Mouse (Mus musculus): ENCODE data around the gene Nhlrc3.

Gene Nhlrc3

DNA sequence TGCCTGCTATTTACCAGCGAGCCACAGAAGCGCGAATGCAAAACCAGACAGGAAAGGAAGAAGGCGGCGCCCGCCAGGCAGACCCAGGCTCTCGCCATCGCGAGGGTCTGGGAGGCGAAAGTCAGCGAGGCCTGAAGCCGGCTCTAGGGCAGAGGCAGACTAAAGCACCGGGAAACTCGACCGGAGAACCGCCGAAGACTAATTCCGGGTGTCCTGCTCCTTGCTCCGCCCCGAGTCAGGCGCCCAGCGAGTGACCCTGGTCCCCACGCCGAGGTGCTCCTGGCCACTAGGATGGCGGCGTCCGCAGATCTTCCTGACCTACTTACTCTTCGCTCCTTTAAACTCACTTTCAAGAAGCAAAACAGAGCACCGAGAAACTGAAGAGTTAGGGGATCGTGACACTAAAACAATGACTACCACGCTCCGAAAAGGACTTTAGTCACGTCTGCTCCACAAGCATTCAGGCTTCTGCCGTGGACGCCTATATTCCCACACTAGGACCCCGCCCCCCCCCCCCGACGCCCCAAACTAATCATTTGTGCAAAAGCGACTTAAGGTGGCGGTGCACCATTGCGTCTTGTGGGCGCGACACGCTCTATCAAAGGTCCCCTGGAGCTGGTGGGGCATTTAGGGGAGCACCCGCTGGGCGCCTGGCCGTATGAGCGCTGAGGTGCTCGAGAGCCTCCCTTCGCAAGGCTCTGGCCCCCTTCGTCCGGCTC is at the start of gene Nhlrc3, which contains the start of gene Proser1:
Gene Nhlrc3 (minus strand): TSS at position 287 of the 719 bp plus-strand sequence.
Gene Proser1 (plus strand): TSS at position 621 of the 719 bp plus-strand sequence.
- peak; percentile 97 to 98 for DNase-seq (ENCODE audit: low spot score in 2 of 2)

DNA sequence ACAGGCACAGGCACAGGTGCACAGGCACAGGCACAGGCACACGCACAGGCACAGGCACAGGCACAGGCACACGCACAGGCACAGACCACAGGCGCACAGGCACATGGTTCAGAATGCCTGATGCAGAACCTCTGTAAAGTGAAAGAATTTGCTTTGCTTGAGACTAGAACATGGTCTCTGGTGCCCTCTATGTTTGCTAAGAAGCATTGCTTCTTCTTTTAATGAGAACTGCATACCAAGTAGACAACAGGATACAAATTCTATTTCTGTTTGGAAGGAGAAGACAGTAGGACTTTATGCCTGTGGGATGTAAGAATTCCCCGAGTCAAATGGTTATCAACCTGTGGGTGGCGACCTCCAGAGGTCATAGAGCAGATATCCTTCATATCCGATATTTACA is 39.3 kb upstream of the Nhlrc3 start:
- DNase-seq (ENCODE audit: low spot score in 2 of 2), result no peak

DNA sequence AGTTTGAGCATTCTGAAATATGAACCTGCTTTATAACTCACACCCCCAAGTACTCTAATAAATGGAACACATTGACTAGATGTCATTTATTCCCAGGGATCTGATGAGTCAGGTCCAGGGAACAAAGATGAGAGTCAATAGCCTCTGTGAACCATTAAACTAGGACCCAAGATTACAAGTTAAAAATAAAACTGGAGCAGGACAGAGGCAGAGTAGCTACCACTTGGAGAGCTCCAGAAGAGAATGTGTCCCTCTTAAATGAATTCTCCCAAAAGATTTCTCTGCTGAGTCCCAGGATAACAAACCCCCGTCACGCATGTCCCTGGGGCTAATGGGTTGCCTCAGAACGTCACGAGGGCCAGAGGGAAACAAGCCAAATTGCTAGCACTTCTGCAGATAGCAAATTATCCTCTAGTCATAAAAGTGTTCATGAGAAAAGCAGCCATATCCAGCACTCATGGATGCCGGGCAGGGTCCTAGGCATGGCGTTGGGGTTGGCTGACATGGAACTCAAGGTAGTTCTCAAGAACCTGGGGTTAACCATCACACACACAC is 35.3 kb upstream of the Nhlrc3 start:
- no peak for DNase-seq (ENCODE audit: low spot score in 2 of 2)

DNA sequence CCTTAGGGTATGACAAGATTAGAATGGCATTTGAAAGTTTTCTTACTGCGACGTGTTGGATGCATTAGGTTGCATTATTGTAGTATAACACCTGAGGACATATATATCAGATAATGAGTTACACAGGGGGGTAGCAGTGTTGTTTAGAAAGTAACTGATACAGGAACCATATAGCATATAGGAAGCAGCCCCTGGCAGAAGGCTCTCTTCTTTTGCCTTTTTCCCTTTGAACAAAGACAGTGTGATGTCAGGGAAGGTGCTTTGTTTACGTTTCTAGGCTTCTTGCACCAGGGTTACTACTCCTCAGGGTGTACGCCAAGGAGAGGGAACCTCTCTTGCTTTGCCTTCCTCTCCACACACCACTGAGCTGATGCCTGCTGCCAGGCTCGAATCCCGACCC is 25.2 kb upstream of the Nhlrc3 start, which contains the start of gene Stoml3:
Gene Stoml3 (plus strand): TSS at position 301 of the 400 bp plus-strand sequence.
- no peak for DNase-seq (ENCODE audit: low spot score in 2 of 2)

DNA sequence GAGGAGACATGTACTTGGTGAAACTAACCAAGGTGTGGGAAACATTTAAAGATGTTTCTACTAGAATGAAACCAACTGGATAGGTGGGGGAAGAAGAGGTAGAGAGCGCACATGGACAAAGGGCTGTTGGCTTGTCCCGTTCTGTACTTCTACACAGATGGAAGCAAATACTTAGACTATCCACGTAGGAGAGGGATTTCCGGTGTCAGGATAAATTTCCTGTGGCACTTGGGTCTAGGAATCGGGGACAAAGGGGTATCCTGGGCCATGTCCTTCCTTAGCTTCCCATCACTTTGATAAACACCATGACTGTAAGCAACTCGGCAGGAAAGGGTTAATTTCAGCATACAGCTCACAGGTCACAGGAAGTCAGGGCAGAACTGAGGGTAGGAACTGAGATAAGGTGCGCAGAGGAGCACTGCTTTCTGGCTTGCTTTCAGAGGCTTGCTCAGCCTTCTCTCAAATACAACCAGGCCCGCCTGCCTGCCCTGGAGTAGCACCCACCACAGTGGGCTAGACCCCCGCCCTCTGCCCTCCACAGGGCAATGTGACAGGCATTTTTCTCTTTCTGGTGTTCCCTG is 24.0 kb upstream of the Nhlrc3 start:
- no peak for DNase-seq (ENCODE audit: low spot score in 2 of 2)

DNA sequence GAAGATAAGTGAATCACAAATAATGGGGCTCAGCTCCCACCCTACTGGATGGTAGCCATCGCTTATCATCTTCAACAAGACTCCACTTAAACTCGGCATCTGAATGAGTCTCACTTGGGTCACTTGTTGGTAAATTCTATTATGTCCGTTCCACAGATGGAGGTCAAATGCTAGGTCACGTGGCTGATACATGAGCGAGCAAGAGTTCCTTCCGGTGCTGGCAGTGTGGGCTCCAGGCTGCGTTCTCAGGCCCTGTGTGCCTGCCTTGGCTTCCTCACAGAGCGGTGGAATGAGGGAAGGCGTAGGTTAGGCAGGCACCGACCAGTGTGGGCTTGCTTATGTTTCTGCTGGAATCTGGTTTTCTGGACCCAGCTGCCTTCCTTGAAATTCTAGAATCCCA is 23.4 kb upstream of the Nhlrc3 start:
- no peak for DNase-seq (ENCODE audit: low spot score in 2 of 2)

DNA sequence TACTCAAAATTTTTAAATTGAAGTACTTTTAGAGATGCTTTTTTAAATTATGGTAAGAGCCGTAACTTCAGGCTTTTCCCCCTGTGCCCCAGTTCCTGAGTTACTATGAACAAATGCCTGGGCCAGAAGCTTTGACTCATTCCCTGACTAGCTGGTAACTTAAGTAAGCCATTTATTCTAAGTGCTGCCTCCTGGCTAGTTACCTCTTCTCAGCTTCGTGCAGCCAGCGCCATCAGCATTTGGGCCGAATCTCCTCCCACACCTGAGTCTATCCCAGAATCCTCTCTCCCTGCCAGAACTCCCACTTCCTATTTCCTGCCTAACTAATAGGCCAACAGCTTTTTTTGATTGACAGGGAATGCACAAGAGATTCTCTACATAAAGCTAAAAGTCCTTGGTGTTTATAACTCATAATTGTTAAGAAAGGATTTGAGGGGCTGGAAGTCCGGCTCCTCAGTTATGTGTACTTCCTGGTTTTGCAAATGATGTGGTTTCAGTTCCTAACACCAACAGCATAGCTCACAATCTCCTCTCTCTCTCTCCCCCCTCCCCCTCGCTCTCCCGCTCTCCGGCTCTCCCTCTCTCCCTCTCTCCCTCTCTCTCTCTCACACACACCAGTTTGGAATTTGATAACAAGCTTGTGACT is 20.4 kb upstream of the Nhlrc3 start:
- DNase-seq (ENCODE audit: low spot score in 2 of 2), result no peak

DNA sequence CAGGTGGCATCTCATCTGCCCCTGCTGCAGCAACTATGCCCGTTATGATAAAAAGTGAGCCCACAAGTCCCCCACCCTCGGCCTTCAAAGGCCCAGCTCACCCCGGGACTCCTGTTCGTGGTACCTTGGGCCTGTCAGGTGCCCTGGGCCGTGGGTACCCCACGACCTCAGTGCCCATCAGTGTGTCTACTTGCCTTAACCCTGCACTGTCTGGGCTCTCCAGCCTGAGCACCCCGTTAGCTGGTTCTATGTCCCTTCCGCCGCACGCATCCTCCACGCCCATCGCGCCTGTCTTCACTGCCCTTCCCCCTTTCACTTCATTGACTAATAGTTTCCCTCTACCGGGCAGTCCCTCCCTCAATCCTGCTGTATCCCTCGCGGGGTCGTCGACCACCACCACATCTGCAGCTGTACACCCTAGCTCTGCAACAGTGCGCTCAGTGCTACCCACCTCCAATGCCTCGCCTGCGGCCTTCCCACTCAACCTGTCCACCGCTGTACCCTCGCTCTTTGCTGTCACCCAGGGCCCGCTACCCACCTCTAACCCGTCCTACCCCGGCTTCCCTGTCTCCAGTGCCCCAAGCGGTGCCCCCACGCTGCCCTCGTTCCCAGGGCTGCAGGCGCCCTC is 15.4 kb upstream of the Nhlrc3 start:
- no peak for DNase-seq (ENCODE audit: low spot score in 2 of 2)

DNA sequence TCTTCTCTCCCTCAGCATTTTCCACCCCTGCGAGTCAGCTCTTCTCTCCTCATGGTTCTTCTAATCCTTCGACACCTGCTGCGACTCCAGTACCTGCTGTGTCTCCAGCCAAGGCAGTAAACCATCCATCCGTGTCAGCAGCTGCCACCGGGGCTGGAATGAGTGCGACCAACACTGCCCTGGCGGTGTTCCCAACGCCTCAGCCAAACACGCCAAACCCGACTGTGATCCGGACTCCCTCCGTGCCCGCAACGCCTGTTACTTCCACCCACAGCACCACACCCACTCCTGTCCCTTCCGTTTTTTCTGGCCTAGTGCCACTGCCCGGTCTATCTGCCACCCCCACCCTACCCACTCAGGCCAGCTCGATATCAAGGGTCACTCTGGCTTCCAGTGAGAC is 14.3 kb upstream of the Nhlrc3 start:
- peak in 1 of 2 experiments; percentile 32 for DNase-seq (ENCODE audit: low spot score in 2 of 2)

DNA sequence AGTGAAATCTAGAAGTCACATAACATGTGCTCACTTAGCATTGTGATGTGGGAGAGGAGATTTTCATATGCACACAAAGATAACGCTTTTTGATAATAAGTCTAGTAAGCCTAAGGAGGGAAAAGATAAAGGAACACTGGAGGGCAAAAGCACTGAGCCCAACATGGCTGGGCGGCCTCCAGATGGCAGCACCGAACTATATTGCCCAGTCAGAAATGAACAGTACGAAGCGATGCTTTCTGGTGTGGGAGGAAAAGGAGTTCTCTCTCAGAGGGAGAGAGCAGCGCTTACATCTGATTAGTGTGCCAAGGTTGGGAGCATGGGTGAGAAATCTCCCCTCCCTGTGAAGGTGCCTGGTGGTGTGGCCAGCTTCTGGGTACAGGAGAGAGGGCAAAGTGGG is 12.8 kb upstream of the Nhlrc3 start:
- peak; percentile 68 to 74 for DNase-seq (ENCODE audit: low spot score in 2 of 2)

DNA sequence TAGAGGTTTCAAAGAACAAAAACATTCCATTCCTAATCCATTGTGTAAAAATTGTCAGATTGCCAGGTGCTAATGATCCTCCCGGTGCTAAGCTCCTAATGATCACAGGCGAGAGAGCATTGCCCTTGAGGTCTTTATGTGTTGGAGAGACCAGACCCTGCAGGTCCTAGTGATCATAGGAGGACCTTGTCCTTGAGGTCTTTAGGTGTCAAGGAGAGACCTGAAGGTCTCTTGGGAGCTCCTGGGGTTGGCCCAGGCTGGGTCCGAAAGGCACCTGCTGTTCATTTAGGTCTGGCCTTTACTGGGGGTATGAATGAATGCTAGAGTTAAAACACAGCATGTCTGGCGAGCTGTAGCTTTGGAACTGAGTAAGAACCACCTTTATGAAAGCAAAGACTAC is 11.0 kb upstream of the Nhlrc3 start:
- DNase-seq (ENCODE audit: low spot score in 2 of 2), result no peak

DNA sequence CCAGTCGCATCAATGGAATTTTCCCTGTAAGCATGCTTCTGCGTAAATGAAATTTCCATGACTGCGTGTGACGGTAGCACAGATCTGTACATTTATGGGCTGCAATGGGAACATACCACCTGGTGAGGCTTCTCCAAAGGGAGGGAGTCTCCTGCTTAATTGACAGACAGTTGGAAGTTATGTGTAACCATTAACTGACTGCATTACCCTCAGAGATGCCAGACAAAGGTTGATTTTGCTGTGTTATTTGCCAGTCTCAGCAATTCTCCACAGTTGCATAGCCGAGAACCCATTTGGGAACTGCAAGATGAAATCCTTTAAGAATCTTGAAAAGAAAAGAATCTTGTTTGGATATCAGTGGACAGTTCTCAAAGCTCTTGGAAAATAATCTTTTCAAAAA is 8.9 kb upstream of the Nhlrc3 start:
- no peak for DNase-seq (ENCODE audit: low spot score in 2 of 2)

DNA sequence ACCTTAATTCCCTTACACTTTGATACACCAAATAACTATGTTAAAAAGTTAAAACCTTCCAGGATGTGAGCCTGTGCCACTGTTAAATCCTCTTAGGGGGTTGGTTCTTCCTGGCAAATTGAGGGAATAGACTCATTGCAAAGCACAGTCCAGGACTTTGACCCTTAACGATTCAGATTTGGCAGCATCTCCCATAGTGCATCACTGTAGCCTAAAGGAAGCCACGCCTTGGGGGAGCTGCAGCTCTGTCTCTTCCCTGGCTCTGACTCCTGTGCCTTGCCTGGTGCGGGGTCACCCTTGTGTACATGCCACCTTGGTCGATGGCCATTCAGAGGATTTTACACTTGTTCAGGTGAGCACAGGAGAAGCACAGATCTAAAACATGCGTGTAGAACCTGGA is 6.5 kb upstream of the Nhlrc3 start:
- no peak for DNase-seq (ENCODE audit: low spot score in 2 of 2)

DNA sequence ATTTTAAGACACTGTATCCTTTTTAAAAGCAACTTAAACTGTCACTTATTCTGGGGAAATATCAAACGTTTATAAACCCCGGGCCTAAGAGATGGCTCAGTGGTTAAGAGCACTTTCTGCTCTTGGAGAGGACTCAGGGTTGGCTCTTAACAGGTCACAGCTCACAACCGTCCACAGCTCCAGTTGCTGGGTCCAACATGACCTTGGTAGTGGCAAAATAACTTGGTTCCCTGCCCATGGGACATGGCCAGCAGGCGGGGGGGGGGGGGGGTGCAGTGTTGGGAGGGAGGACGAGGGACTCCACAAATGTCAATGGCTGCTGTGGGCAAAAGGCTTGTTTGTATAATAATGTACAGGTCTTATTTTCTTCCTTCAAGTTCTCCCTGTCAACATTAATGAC is 4.2 kb upstream of the Nhlrc3 start:
- DNase-seq (ENCODE audit: low spot score in 2 of 2), result no peak

DNA sequence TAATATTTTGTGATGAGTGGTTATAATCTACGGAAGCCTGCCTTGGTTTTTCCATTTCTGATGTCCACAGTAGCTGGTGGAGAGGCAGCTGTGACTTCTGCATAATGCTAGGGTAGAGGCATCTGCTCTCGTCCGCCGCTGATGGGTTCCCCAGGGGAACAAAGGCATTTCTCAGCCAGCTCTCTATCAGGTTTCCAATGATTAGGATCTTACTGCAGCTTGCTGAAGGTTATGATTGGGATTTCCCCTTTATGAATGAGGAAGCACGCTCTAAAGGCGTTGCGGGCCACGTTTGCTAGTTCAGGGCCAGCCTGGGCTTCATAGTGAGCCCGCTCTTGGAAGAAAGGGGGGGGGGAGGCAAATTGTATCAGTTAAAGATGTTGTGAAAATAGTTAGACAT is 3.3 kb upstream of the Nhlrc3 start:
- no peak for DNase-seq (ENCODE audit: low spot score in 2 of 2)

DNA sequence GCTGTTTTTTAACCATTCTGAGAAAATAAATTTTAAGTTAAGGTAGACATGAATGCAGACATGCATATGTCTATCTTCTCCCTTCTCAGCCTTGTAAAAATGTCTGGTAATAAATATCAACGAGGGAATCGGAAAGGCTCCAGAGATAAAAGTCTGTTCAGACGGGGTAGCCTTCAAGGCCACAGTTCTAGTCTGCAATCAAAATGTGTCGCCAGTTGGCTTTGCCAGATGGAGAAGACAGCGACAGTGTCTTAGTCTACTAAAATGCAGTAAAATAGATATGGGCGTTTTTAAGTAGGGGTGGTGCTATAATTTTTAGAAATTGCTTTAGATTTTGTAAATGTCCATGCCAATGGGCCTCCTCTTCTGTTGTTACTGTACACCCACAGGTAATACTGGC is 2.2 kb upstream of the Nhlrc3 start:
- peak in 1 of 2 experiments; percentile 37 for DNase-seq (ENCODE audit: low spot score in 2 of 2)

DNA sequence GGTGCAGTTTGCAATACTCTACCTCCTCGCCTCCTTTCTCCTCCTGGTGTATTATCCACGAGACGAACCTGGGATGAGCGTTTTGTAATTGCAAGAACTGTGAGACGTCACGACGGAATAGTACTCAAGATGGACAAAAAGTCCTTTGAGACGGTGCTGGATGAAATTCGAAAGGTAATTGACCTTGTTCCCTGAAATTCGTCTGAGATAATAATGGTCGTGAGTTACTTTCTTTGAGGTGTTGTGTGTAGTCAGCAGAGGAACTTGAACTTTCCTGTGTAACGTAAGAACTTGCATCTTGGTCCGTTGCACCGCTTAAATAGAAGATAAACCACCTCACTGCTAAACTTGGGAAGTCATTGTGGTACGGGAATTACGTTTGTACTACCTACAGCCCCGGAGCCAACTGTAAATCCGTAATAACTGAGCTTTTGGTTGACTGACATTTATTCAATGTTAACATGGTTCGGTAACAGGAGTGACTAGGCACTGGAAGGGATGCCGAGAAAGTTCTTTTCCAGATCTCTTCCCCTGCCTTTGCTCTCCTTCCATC is 1.1 kb upstream of the Nhlrc3 start:
- no peak for DNase-seq (ENCODE audit: low spot score in 2 of 2)

DNA sequence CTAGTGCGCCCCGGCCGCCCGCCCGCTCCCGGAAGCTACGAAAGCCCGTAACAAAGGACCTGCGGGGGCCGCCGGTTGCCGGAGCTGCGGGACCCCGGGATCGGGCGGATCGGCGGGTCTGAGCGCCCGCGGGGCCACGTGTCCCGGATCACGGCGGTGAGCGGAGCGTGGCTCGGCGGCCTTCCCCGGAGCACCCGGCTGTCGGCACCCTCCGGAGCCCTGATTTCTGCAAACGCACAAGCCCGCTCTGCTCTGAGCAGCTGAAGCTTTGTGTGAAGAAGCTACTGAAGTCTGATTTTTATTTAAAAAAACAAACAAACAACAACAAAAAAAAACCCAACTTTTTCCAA is 608 bp upstream of the Nhlrc3 start:
- no peak for DNase-seq (ENCODE audit: low spot score in 2 of 2)

DNA sequence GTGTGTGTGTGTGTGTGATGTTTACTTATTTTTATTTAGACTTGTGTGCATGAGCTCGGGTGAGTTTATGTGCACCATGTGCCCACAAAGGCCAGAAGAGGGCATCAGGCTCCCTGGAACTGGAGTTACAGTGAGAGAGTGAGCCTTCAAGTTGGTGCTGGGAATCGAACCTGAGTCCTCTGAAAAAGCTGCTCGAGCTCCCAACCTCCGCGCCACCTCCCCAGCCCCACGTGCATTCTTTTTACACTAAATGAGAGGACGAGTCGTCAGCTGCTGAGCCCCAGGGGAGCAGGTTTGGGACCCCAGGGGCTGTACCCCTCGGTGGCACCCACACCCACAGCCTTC is 459 bp downstream of the Nhlrc3 start:
- no peak for DNase-seq (ENCODE audit: low spot score in 2 of 2)

DNA sequence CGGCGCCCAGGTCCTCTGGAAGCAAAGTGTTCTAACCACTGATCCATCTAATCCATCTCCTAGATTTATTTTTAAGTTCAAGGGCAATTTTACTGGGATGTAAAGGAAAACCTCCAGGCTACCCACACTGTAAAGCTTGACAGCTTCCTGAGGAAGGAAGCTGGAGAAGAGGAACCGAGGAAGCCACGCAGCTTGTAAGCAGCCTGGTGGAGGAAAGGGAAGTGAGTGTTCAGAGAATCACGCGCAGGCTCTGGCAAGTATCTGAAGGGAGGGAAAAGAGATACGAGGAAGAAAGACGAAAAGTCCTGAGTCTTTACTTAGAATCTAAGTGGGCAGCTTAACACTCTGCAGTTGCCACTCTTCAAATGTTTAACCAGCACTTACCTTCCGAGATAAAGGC is 3.0 kb downstream of the Nhlrc3 start:
- peak in 1 of 2 experiments; percentile 39 for DNase-seq (ENCODE audit: low spot score in 2 of 2)

DNA sequence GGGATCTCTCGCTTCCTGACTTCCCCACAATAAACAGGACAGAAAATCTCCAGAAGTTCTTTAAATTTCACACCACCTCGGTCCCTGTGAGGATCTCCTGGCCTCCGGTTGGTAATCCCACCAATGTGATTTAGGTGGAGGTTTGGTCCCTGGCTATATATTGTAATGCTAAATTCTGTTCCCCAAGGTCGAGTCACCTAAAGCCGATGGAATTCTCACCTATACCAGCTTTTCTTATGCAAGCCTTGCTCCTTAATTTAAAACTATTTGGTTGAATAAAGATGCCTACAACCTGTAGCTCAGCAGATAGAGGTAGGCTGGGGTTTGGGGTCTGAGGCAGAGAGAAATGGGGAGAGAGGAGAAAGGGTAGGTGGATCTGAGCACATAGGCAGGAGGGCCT is 5.4 kb downstream of the Nhlrc3 start:
- no peak for DNase-seq (ENCODE audit: low spot score in 2 of 2)

DNA sequence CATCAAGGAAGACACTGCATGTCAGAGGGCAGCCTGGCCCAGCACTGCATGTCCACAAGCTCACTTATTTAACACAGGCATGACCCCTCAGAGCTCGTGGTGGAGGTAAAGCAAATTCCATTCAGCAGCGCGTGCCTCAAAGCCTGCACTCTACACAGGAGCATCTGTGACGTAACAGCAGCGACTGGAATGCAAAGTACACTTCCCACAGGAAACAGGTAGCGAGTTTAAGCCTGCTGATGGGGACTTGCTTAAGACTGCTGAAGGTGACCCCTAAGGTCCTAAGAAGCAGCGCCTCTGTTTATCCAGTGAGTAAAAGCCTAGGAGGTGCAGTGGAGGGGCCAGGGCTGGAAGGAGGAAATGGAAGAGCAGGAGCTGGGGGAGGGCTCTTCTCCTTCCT is 8.1 kb downstream of the Nhlrc3 start:
- DNase-seq (ENCODE audit: low spot score in 2 of 2), result no peak
